Mouse (Mus musculus) midbrain, postnatal 0 days (tissue): ENCODE data around the gene Abhd12b. TPM values are rescaled to one million over a fixed set of nuclear protein-coding genes. Genes with fewer than 3 reads are reported as not detected.
"Not testable (repeated sequence)": the region's sequence is repeated elsewhere in the genome, so short reads cannot be mapped to it uniquely, and the experiment has no call there.

Source experiments
- ATAC-seq: fragments of 200-750 bp; cut with Nextera tagmentation; 2 replicates; pipeline ENCODE4 v1.8.0; 2017; ENCODE audit warnings: moderate number of reproducible peaks, mild to moderate bottlenecking, moderate TSS enrichment, moderate library complexity; ENCODE audit not compliant: low FRiP score
- DNase-seq: peaks from one replicate; pipeline ENCODE4 v3.0.0-alpha.2; 2015; ENCODE audit warnings: low spot score
- H3K27ac ChIP-seq: fragments of 300-500 bp; sonication (generic); 2 replicates; pipeline ENCODE4 v1.5.1; 2014; ENCODE audit warnings: low read depth, mild to moderate bottlenecking, low read length, mixed read lengths
- H3K27me3 ChIP-seq: fragments of 300-500 bp; sonication (generic); 2 replicates; pipeline ENCODE4 v1.6.1; 2014; ENCODE audit warnings: low read length, control low read depth, mixed read lengths; ENCODE audit not compliant: insufficient read depth
- H3K36me3 ChIP-seq: fragments of 300-500 bp; sonication (generic); 2 replicates; pipeline ENCODE4 v1.6.1; 2014; ENCODE audit warnings: low read length, control low read depth, mixed read lengths; ENCODE audit not compliant: insufficient read depth
- H3K4me1 ChIP-seq: fragments of 300-500 bp; sonication (generic); 2 replicates; pipeline ENCODE4 v1.6.1; 2014; ENCODE audit warnings: mild to moderate bottlenecking, control low read depth, antibody characterized with exemption, low read length, mixed read lengths; ENCODE audit not compliant: insufficient read depth
- H3K4me2 ChIP-seq: fragments of 300-500 bp; sonication (generic); 2 replicates; pipeline ENCODE4 v1.6.1; 2014; ENCODE audit warnings: low read depth, mild to moderate bottlenecking, low read length, mixed read lengths; ENCODE audit not compliant: poor library complexity, severe bottlenecking
- H3K4me3 ChIP-seq: fragments of 300-500 bp; sonication (generic); 2 replicates; pipeline ENCODE4 v1.5.1; 2014; ENCODE audit warnings: low read depth, mild to moderate bottlenecking, low read length, moderate library complexity
- H3K9ac ChIP-seq: fragments of 300-500 bp; sonication (generic); replicated peaks from 2 replicates; pipeline ENCODE4 v1.6.1; 2014; ENCODE audit warnings: mild to moderate bottlenecking, low read length, moderate library complexity, mixed read lengths; ENCODE audit not compliant: poor library complexity, severe bottlenecking
- H3K9me3 ChIP-seq: fragments of 300-500 bp; sonication (generic); 2 replicates; pipeline ENCODE4 v1.6.1; 2016; ENCODE audit warnings: low read length, control low read depth
- CTCF ChIP-seq: IDR thresholded peaks from 2 replicates; pipeline ENCODE4 v1.5.1; 2016; ENCODE audit warnings: antibody characterized with exemption, mild to moderate bottlenecking
- WGBS: fragments of 180-500 bp; shearing (Covaris S2); extraction: QIAGEN DNeasy Blood & Tissue Kit; methylation state at CpG from one replicate; pipeline ENCODE4 v1.1.7; 2014; 5-methylcytosine and 5-hydroxymethylcytosine counted together
- polyA plus RNA-seq: library from polyadenylated mRNA; unstranded; fragments of >200 nt; fragmentation: Nextera tagmentation; extraction: Ambion mirVana; gene quantifications from 2 replicates; pipeline ENCODE4 v1.2.1, GENCODE M21; 2015
- total RNA-seq: library from RNA; depleted of rRNA; stranded (reverse); fragments of >200 nt; gene quantifications from 2 replicates; pipeline ENCODE4 v1.2.3, GENCODE M21; 2014

Abhd12b gene
- total and polyA plus RNA-seq, 2 experiments from 2014 or later: 0.19 TPM; not detected in 1

- ATAC-seq: no peak
Measured at GRCm38 (mm10) chr12:70169969-70170368, 16.0 kb downstream of the Abhd12b start.

GRCm38 (mm10) chr12:70183507-70183906 lies 29.6 kb downstream of the Abhd12b start:
- 85% methylated on average over 8 of the region's 8 CpGs for WGBS
- not testable (repeated sequence) for H3K27me3 ChIP-seq, ATAC-seq, H3K4me1 ChIP-seq, H3K9ac ChIP-seq, H3K4me3 ChIP-seq, H3K36me3 ChIP-seq, H3K27ac ChIP-seq, H3K4me2 ChIP-seq, H3K9me3 ChIP-seq
- peak; percentile 20 for DNase-seq

More at GRCm38 (mm10) chr12:70169969-70170368, 16.0 kb downstream of the Abhd12b start:
- Histone ChIP-seq H3K27me3 (no peaks in the 10 kb centered on the region), H3K4me2 (no peak overlapping the region), H3K36me3 (no peaks in the 10 kb centered on the region), H3K27ac (no peak overlapping the region), H3K9ac (no peak overlapping the region), H3K4me1 (no peaks in the 10 kb centered on the region), H3K9me3 (no peaks in the 10 kb centered on the region), H3K4me3 (no peak overlapping the region)
- no peak for DNase-seq
- WGBS: 87% methylated on average over 1 of the region's 1 CpGs
- TF ChIP-seq CTCF: peak; percentile 58

GRCm38 (mm10) chr12:70184173-70184783 lies 30.3 kb downstream of the Abhd12b start:
- Histone ChIP-seq H3K9ac (no peak overlapping the region), H3K27ac (no peak overlapping the region), H3K4me3 (peak overlapping the region; percentile 13; the same call in 1 of the 2 replicates), H3K4me1 (no peaks in the 10 kb centered on the region), H3K9me3 (no peaks in the 10 kb centered on the region), H3K4me2 (no peak overlapping the region), H3K36me3 (no peaks in the 10 kb centered on the region), H3K27me3 (no peaks in the 10 kb centered on the region)
- 74% methylated on average over 22 of the region's 22 CpGs for WGBS
- peak; percentile 65; the same call in 1 of the 2 replicates for ATAC-seq
- TF ChIP-seq CTCF: no peak
- peak; percentile 47 for DNase-seq

GRCm38 (mm10) chr12:70192267-70192727 lies 38.4 kb downstream of the Abhd12b start:
- Histone ChIP-seq H3K9ac (no peak overlapping the region), H3K27ac (peak overlapping the region; percentile 44; the same call in 1 of the 2 replicates), H3K4me2 (peak overlapping the region; percentile 40), H3K4me1 (0 out of 2 replicates have a peak, but pooled peaks cover 4% of the 10 kb centered on the region), H3K9me3 (no peaks in the 10 kb centered on the region), H3K4me3 (peak overlapping the region; percentile 29), H3K27me3 (no peaks in the 10 kb centered on the region), H3K36me3 (no peaks in the 10 kb centered on the region)
- 22% methylated on average over 19 of the region's 19 CpGs for WGBS
- ATAC-seq (peak; percentile 41; the same call in 1 of the 2 replicates), DNase-seq (peak; percentile 78)
- no peak for TF ChIP-seq CTCF

GRCm38 (mm10) chr12:70195426-70195825 lies 41.5 kb downstream of the Abhd12b start:
- 96% methylated on average over 6 of the region's 6 CpGs for WGBS
- H3K4me2 ChIP-seq: no peak overlapping the region
- DNase-seq (no peak), ATAC-seq (no peak)
- H3K36me3 ChIP-seq: no peaks in the 10 kb centered on the region
- TF ChIP-seq CTCF: no peak
- H3K27ac ChIP-seq: no peak overlapping the region
- no peaks in the 10 kb centered on the region for H3K27me3 ChIP-seq
- H3K4me3 ChIP-seq: no peak overlapping the region
- H3K9me3 ChIP-seq: no peaks in the 10 kb centered on the region
- 0 out of 2 replicates have a peak, but pooled peaks cover 4% of the 10 kb centered on the region for H3K4me1 ChIP-seq
- no peak overlapping the region for H3K9ac ChIP-seq

- TF ChIP-seq CTCF: no peak
- Histone ChIP-seq H3K4me3 (no peak overlapping the region), H3K9ac (no peak overlapping the region), H3K36me3 (no peaks in the 10 kb centered on the region), H3K4me2 (no peak overlapping the region), H3K4me1 (0 out of 2 replicates have a peak, but pooled peaks cover 4% of the 10 kb centered on the region), H3K9me3 (no peaks in the 10 kb centered on the region), H3K27ac (no peak overlapping the region), H3K27me3 (no peaks in the 10 kb centered on the region)
- ATAC-seq: no peak
- DNase-seq: no peak
- WGBS: 81% methylated on average over 5 of the region's 5 CpGs
Measured at GRCm38 (mm10) chr12:70196341-70196740, 42.4 kb downstream of the Abhd12b start.
